Mouse (Mus musculus): ENCODE results near the gene Mex3d.

GRCm38 (mm10) chr10:80342305-80342748, 45.1 kb downstream of the Mex3d start:
- no peak for TF ChIP-seq CTCF (IDR thresholded peaks at IDR 0.05; ENCODE audit: borderline replicate concordance, control insufficient read depth, extremely low read depth, insufficient read depth, low read length, poor library complexity)
- TF ChIP-seq POLR2A (IDR thresholded peaks at IDR 0.05; ENCODE audit: control insufficient read depth, extremely low read depth, insufficient read depth, low read length, poor library complexity): no peak
